Mouse (Mus musculus): ENCODE results near the gene Vmn2r67.
"Not testable (repeated sequence)": the region's sequence is repeated elsewhere in the genome, so short reads cannot be mapped to it uniquely, and the experiment has no call there.

Gene Vmn2r67

DNA sequence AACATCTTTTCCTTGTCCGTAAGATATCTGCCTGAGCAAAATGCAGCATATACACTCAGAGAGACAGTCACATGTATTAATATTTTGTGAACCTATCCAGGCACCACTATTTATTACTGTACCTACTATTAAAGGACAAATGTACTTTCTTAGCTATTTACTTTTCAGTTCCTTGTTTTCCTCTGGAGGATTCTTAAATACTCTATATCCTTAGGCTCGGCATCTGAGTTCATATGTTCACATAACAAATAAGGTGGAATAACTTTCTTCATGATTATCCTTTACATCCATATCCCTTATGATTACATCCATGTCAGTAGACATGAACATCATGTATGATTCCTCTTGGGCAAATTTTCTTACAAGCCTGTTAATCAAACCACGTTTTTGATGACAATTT, at the start of gene Vmn2r67:
Gene Vmn2r67, minus strand, starts transcription at position 101 of the 400 bp plus-strand sequence.
- no peak for DNase-seq (ENCODE audit: low spot score)

DNA sequence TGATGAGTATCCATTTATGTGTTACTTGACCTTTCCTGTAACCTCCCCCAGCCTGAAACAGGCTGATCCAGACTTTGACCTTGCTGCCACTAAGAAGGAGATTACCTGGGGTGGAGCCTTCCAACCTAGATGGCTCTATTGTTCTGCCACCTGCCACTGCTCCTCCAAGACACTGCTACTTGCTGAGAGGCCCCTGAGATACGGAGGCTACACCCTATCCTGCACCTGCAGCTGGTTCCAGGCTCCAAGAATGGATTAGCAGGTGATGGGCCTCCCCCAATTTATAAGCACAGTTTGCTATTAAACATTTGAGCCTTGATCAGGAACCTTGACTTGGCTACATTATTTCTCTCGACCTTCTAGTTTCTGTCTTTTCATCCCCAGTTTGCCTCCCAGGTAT, 51.3 kb downstream of the Vmn2r67 start:
- not testable (repeated sequence) for DNase-seq (ENCODE audit: low spot score)

All from urinary bladder, postnatal 14 days (tissue).